Mouse (Mus musculus) heart, postnatal 0 days (tissue): ENCODE measurements around the gene Nfe2l3.

ENCODE experiments used
- CTCF ChIP-seq: IDR thresholded peaks from 2 replicates; pipeline ENCODE4 v1.5.1; 2016; ENCODE audit warnings: antibody characterized with exemption, control low read depth, low read depth
- EP300 ChIP-seq: IDR thresholded peaks from 2 replicates; pipeline ENCODE4 v1.6.1; 2016; ENCODE audit warnings: antibody characterized with exemption, low read depth

DNA sequence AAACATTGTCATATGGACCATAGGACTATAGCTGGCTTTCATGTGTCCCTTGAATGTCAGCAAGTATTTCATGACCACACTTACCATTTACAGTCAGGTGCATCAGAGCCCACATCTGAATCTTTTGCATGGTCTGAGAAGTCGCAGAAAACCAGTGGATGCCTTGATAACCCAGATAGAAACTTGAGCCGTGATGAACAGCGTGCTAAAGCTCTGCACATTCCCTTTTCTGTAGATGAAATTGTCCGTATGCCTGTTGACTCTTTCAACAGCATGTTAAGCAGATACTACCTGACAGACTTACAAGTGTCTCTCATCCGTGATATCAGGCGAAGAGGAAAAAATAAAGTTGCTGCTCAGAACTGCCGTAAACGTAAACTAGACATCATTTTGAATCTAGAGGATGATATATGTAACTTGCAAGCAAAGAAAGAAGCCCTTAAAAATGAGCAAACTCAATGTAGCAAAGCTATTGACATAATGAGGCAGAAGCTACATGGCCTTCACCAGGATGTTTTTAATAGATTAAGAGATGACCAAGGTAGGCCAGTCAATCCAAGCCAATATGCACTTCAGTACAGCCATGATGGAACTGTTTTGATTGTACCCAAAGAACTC lies 25.4 kb downstream of the Nfe2l3 start:
- no peak for TF ChIP-seq CTCF
- TF ChIP-seq EP300: no peak
